Mouse (Mus musculus) adrenal gland, postnatal 10 days (tissue): ENCODE results near the gene Nlrp9b. TPM values are rescaled to one million over a fixed set of nuclear protein-coding genes. Genes with fewer than 3 reads are reported as not detected.

Source experiments
- total RNA-seq, 2 experiments: library from RNA; stranded (reverse); gene quantifications; 2 replicates each; pipeline ENCODE4 v1.2.3; 2021

The Nlrp9b gene
- total RNA-seq, 2 experiments from 2014 or later, result not detected

Other genes with a start within 250 kb of the Nlrp9b start
- 100 to 1,000 TPM in 1 of 2 experiments, 10 to 100 TPM in 1; 86.7 to 106 TPM for gene Nectin2, start 241.0 kb upstream of the Nlrp9b start, total RNA-seq
- 10 to 100 TPM; 62.4 to 75.1 TPM for gene Bcam, start 220.4 kb upstream of the Nlrp9b start, total RNA-seq
- gene Cblc, start 194.7 kb upstream of the Nlrp9b start, total RNA-seq, result 1 to 10 TPM; 1.8 to 3.2 TPM
- gene Bcl3, start 168.7 kb upstream of the Nlrp9b start, total RNA-seq, result 10 to 100 TPM; 15.4 to 16.6 TPM
- not detected for gene Gm19345, start 139.5 kb upstream of the Nlrp9b start, total RNA-seq
- gene Ceacam16, start 130.2 kb upstream of the Nlrp9b start, total RNA-seq, result under 1 TPM in 1 of 2 experiments, not detected in 1; 0.18 TPM
- not detected for gene Ceacam19, start 103.5 kb upstream of the Nlrp9b start, total RNA-seq
- gene Pvr, start 70.3 kb upstream of the Nlrp9b start, total RNA-seq, result 10 to 100 TPM; 20.9 to 24.9 TPM
- under 1 TPM; 0.27 TPM for gene Igsf23, start 40.7 kb upstream of the Nlrp9b start, total RNA-seq
- not detected for gene Ceacam20, start 26.1 kb upstream of the Nlrp9b start, total RNA-seq
- not detected for gene Vmn1r91, start 108.2 kb downstream of the Nlrp9b start, total RNA-seq
- not detected for gene Gm16442, start 131.1 kb downstream of the Nlrp9b start, total RNA-seq
- gene Vmn1r93, start 147.6 kb downstream of the Nlrp9b start, total RNA-seq, result not detected
- gene Vmn1r94, start 176.9 kb downstream of the Nlrp9b start, total RNA-seq, result not detected
- not detected for gene Vmn1r95, start 202.2 kb downstream of the Nlrp9b start, total RNA-seq
- not detected for gene Gm6164, start 214.1 kb downstream of the Nlrp9b start, total RNA-seq
- gene Gm4498, start 242.4 kb downstream of the Nlrp9b start, total RNA-seq, result not detected